Mouse (Mus musculus): ENCODE data around the gene Stra6l.

DNA sequence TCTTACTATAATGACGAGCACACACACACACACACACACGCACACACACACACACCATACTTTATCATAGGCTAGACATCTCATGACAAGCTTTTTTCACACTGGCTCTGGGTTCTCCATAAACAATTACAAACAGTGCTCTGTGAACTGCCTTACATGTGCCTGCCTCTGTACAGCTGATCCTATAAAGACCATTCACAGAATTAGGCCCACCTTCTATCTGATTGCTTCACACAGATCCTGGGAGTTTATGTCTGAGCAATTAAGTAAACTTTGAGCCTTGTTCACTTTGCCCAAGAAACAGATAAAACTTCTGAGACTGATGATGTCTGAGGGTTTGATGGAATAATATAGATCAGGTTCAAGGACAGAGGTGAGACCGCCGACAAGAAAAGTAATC is 63.4 kb downstream of the Stra6l start:
- TF ChIP-seq CTCF (IDR thresholded peaks at IDR 0.05; ENCODE audit: control insufficient read depth, insufficient read depth, insufficient replicate concordance, low read depth, low read length) (no peak), POLR2A (IDR thresholded peaks at IDR 0.05; ENCODE audit: control insufficient read depth, low read depth, low read length) (no peak)
